Mouse (Mus musculus) E14TG2a.4 (cell line): Measurements from ENCODE around the gene Gm21970.

Experiments used
- CTCF ChIP-seq: conservative IDR thresholded peaks from 2 replicates; pipeline ENCODE4 v1.5.1; 2014; ENCODE audit warnings: low read length
- NANOG ChIP-seq: IDR thresholded peaks from 2 replicates; pipeline ENCODE4 v1.6.1; 2014; ENCODE audit warnings: borderline replicate concordance, low read length, mixed read lengths

DNA sequence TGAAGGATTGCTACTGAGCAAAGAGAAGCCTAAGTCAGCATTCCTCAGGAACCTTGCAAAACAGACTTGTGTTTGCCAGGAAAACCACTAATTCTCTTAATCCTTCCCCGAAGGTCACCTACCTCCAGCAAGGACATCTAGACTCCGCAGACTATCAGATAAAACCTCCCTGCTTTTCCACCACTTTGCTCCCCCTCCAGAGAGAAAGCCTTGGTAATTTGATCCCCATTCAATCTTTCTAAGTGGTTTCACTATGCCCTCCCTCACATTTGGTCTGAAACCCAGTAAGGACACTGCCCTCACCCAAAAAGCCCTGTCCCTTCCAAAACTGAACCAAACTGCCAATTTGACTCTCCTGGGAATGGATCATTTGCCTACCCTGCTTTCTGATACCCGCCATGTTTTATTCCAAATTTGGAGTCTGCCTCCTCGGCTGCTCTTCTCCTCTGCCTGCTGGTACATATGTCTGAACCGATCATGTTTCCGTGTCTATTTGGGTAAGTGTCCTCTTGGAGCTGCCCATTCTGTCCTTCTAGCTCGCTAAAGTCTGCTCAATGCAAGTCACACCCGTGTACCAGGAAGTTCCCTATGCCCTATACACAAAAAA is 36.8 kb downstream of the Gm21970 start:
- TF ChIP-seq CTCF (no peak), NANOG (no peak)
